Mouse (Mus musculus): ENCODE results near the gene Cep41.

Cep41 gene

DNA sequence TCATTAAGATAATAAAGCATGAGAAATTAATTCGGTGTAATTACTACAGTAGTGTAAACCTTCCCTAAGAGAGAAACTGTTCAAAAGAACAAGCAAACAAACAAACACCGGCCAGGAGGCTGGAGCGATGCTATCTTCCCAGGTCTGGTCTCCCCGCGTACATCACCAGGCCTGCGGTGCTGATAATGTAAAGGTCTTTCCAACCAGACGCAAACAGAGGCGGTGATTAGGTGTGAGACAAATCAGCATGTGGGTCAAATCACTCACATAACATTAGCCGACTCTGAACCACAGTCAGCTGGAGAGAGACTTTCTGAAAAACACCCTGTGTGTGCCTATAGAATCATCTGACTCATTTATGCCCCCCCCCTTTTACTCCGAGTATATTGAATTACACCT lies 17.8 kb upstream of the Cep41 start:
- DNase-seq (ENCODE audit: low spot score in 2 of 2): no peak

- DNase-seq (ENCODE audit: low spot score in 2 of 2): no peak
Measured at GRCm38 (mm10) chr6:30710371-30711364, 17.1 kb upstream of the Cep41 start.

DNA sequence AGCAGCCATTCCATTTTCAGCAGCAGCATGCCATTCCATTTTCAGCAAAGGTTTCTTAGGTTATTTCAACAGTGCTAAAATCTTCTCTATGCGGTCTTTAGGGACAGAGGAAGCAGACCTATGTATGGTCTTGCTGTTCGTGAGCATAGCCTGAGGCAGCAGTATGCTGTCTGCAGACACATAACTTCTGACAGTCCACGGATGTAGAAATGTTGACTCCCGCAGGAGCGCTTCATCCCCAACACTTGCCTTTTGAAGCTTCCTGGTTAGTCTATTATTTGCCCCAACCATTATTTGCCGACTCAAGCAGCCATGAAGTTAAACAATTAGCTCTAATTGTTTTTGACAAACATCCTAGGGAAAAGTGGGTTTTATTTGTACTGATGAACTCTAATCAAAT lies 15.6 kb upstream of the Cep41 start:
- DNase-seq (ENCODE audit: low spot score in 2 of 2): no peak

GRCm38 (mm10) chr6:30703977-30704602 lies 10.5 kb upstream of the Cep41 start:
- no peak for DNase-seq (ENCODE audit: low spot score in 2 of 2)

DNA sequence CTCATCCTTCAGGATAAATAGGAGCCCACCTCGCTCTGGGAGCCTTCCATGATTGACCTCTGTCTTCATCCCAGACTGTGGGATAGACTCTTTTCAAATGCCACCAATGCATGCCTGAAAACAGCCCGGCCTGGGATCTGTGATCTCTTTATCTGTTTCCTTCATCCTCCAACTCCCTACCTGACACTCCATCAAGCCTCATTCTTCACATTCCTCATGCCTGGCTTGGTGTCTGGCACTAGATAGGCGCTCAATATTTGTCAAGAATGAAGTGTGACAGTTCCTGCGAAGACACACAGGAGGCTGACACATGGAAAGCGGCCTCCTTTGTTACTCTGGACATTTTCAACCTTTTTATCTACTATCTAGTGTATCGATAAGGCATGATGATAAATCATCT lies 9.9 kb upstream of the Cep41 start:
- DNase-seq (ENCODE audit: low spot score in 2 of 2): no peak

DNA sequence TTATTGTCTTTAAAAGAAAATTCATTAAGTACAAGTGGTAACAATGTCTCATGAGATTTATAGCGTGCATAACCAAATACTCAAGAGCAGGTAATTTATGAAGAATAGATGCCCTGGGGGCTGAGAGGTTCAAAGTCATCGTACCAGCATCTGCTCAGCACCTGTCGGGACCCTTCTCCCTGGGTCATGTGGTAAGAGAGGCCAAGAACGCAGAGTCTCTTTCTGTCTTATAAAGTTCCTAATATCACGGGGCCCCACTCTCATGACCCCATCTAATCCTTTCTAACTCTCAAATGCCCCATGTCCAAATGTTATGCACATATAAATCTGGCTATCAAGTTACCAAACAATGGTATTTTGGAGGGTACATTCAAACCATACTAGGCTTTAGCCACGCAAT lies 9.3 kb upstream of the Cep41 start:
- DNase-seq (ENCODE audit: low spot score in 2 of 2): no peak

DNA sequence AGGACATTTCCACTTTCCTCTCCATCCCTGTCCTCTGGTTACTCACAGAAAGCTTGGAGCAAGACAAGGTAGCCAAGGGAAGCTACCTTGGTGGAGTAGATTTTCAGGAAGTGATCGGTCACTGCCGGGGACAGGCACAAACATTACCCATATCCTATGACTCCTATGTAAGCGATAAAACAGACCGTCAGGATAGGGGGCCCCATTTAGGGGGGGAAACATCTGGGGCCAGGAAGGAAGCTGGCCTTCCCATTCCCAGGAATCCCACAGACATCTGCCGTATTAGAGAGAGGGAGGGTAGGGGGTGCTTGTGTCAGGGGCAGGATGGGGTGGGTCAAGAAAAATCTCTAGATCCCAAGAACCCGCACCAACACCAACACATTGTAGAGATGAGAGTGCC lies 6.6 kb upstream of the Cep41 start:
- no peak for DNase-seq (ENCODE audit: low spot score in 2 of 2)

- DNase-seq (ENCODE audit: low spot score in 2 of 2): no peak
Measured at GRCm38 (mm10) chr6:30698036-30698435, 4.5 kb upstream of the Cep41 start.

- no peak for DNase-seq (ENCODE audit: low spot score in 2 of 2)
Measured at GRCm38 (mm10) chr6:30697464-30697863, 3.9 kb upstream of the Cep41 start.

DNA sequence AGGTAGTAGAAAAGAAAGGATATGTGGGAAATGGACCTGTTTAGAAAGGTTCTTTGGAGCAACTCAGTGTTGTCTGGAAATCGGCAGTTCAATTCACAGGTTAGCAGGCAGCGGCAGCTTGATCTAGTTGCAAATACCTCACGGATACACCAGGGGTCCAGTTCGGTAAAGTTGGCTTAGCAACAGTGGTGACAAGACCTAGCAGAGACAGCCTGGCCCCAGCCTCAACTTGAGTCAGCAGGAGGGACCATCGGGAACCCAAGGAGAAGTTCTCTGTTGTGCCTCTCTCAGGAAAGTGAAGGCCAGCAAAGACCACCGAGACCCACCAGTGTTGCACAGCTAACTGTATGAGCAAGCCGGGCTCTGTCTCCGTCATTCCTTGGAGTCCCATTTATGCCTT lies 1.6 kb upstream of the Cep41 start:
- DNase-seq (ENCODE audit: low spot score in 2 of 2): no peak

- DNase-seq (ENCODE audit: low spot score in 2 of 2): peak in 1 of 2 experiments; percentile 58
Measured at GRCm38 (mm10) chr6:30694209-30694608, 660 bp upstream of the Cep41 start.

DNA sequence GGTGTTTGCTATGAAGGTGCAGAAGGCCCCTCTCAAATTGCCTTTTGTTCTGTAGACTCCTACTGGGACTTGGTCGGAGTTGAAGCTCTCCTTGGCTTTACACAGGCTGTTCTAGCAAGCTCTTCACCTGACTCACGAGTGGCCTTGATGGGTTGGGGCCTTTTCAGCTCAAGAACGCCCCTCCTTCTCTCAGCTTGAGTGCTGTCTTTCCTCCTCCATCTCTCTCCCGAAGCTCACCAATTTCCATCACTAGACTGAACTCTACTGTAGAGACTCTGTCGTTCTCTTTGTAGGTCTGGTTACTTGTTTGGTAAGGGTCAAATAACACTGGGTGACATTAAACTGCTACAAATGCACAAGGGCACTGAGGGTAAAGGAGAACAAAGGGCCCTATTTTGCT lies 723 bp downstream of the Cep41 start:
- no peak for DNase-seq (ENCODE audit: low spot score in 2 of 2)

DNA sequence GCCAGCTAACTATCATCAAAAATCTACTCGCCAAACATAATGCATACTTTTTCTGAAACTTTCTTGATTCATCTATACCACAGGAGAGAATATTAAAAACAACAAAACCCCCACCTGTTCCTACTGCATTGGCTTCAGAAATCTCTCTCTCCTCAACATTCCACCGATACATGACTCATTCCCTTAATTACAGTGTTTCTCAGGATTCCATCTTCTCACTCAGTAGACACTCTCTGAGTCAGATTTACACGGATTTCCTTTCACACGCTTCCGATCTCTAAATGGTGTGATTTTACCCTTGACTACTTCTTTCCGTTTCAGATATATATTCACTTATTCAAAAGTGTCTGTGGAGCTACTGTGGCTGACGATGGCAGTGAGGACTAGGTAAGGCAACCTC lies 6.4 kb downstream of the Cep41 start:
- no peak for DNase-seq (ENCODE audit: low spot score in 2 of 2)

GRCm38 (mm10) chr6:30684570-30684969 lies 9.0 kb downstream of the Cep41 start:
- DNase-seq (ENCODE audit: low spot score in 2 of 2): no peak

- no peak for DNase-seq (ENCODE audit: low spot score in 2 of 2)
Measured at GRCm38 (mm10) chr6:30681935-30682900, 11.3 kb downstream of the Cep41 start.

DNA sequence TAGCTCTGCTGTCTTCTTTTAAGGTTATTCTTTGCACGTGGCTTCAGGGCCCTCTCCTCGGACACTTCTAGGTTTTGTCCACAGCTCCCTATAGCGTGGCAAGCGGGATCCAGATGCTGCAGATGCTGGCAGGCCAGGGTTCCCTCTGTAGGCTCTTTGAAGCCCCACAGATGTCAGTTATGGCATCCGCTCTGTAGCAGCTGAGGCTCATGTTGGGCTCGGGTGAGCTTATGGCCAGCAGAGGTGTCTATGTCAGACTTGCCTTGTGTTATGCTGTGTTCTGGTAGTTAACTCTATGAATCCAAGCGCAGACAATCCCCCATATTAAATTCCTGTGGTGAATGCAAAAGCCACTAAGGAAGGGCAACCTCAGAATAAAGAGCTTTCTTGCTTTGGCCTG lies 13.1 kb downstream of the Cep41 start:
- DNase-seq (ENCODE audit: low spot score in 2 of 2): no peak

- DNase-seq (ENCODE audit: low spot score in 2 of 2): no peak
Measured at GRCm38 (mm10) chr6:30679567-30679966, 14.0 kb downstream of the Cep41 start.

- no peak for DNase-seq (ENCODE audit: low spot score in 2 of 2)
Measured at GRCm38 (mm10) chr6:30678482-30678881, 15.1 kb downstream of the Cep41 start.

DNA sequence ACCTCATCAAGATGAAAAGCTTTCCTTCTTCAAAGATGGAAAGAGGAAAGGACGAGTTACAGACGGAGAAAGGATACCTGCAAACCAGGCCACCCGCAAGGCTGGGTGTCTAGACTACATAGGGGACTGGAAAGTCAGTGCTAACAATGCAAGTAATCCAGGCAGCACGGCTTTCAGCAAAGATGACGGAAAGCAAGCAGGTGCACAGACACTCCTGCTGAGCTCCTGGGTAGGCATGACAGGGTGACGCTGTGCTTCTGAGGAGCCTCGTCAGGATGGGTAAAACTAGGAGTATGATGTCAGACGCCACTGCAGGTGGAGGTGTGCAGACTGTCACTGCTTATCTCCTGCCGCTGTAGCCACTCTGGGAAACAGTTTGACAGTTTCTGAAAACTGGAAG lies 16.0 kb downstream of the Cep41 start:
- no peak for DNase-seq (ENCODE audit: low spot score in 2 of 2)

DNA sequence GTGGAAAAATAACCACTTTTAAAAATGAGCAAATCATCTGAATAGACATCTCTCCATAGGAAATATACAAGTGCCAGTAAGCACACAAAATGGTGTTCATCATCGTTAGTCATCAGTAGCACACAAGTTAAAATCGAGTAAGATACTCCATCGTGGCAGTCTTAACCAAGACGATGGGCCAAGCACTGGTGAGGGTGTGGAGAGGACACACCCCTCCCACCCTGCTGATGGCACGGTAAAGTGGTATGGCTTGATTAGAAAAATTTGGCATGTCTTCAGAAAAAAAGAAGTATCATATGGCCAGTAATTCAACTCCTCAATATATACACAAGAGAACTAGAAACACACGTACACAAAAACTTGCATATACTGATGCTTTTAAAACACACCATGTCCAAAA lies 17.0 kb downstream of the Cep41 start:
- DNase-seq (ENCODE audit: low spot score in 2 of 2): no peak

DNA sequence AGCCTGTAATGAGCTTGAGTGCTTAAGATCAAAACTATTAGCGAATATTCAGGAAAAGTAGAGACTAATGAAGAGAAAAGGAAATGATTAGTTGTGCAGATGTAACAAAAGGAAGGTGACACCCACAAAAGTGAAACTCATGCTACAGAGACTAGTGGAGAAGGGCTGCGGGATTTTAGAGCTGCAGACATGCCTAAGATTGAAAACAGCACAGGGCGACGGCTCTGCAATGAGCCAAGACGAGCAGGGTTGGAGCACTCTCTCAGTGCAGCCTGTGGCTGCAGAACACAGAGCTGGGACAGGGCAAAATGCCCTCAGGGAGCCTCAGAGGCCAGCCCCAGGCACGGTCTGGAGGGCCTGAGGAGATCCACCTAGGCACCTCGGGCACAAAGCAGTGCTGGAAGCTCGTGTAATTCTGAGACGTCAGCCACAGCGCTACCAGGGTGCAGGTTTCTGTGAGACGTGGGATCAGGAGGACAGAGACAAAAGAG lies 18.2 kb downstream of the Cep41 start:
- DNase-seq (ENCODE audit: low spot score in 2 of 2): no peak

Measured in left cerebral cortex, adult 9 months (tissue).